ENCODE assay signal across 8 mouse cellular contexts in genomic region chr15:96286935-96287292, GRCm38 (mm10). TPM values are rescaled to one million over a fixed set of nuclear protein-coding genes. Genes with fewer than 3 reads are reported as not detected.
DNase-seq lines count a peak whose midpoint lies in the region; ATAC-seq and TF ChIP-seq lines count a peak whose summit lies in the region.

No protein-coding gene starts in this region.

- H3K9me3 ChIP-seq in embryonic facial prominence, embryonic 11.5 days (replicated peaks; ENCODE audit: control insufficient read depth, low read length) = no peaks in the 10 kb centered on the region
- no peaks in the 10 kb centered on the region for H3K9me3 ChIP-seq in hindbrain, embryonic 16.5 days (ENCODE audit: control insufficient read depth, low read length)
- H3K9me3 ChIP-seq in midbrain, postnatal 0 days (ENCODE audit: low read length) = no peaks in the 10 kb centered on the region

- H3K79me2 ChIP-seq in liver, adult 2 months (ENCODE audit: control insufficient read depth, insufficient read depth, low read length) = peaks cover 3% of the 10 kb centered on the region; the same call in 1 of the 2 replicates

- TF ChIP-seq POLR2A in liver, adult 2 months (IDR thresholded peaks at IDR 0.05; ENCODE audit: extremely low read depth, insufficient read depth, low read length) = no peak

- H3K9ac ChIP-seq in liver, adult 2 months (ENCODE audit: low read depth, low read length) = peak overlapping the region; percentile 100
- peak overlapping the region; percentile 100 for H3K9ac ChIP-seq in embryonic facial prominence, embryonic 11.5 days (replicated peaks; ENCODE audit: low read length)
- H3K9ac ChIP-seq in hindbrain, embryonic 16.5 days (ENCODE audit: low read depth, low read length) = peak overlapping the region; percentile 100
- H3K9ac ChIP-seq in midbrain, postnatal 0 days (replicated peaks; ENCODE audit: low read length, poor library complexity, severe bottlenecking) = peak overlapping the region; percentile 97

- peaks cover 12% of the 10 kb centered on the region for H3K4me1 ChIP-seq in liver, adult 2 months (ENCODE audit: control insufficient read depth, insufficient read depth, low read length)
- H3K4me1 ChIP-seq in embryonic facial prominence, embryonic 11.5 days (ENCODE audit: control insufficient read depth, insufficient read depth, low read length) = no peaks in the 10 kb centered on the region
- H3K4me1 ChIP-seq in hindbrain, embryonic 16.5 days (ENCODE audit: control insufficient read depth, insufficient read depth, low read depth, low read length) = peaks cover 18% of the 10 kb centered on the region
- H3K4me1 ChIP-seq in midbrain, postnatal 0 days (ENCODE audit: insufficient read depth, low read length) = peaks cover 2% of the 10 kb centered on the region; the same call in 1 of the 2 replicates

- peak overlapping the region; percentile 80 for H3K4me2 ChIP-seq in embryonic facial prominence, embryonic 11.5 days (ENCODE audit: low read depth, low read length)
- H3K4me2 ChIP-seq in hindbrain, embryonic 16.5 days (ENCODE audit: low read length) = peak overlapping the region; percentile 74
- peak overlapping the region; percentile 85 for H3K4me2 ChIP-seq in midbrain, postnatal 0 days (ENCODE audit: low read depth, low read length, poor library complexity, severe bottlenecking)

- no peaks in the 10 kb centered on the region for H3K36me3 ChIP-seq in liver, adult 2 months (ENCODE audit: control insufficient read depth, insufficient read depth, low read length)
- no peaks in the 10 kb centered on the region for H3K36me3 ChIP-seq in embryonic facial prominence, embryonic 11.5 days (replicated peaks; ENCODE audit: control insufficient read depth, insufficient read depth, low read depth, low read length)
- H3K36me3 ChIP-seq in hindbrain, embryonic 16.5 days (ENCODE audit: control insufficient read depth, insufficient read depth, low read length) = no peaks in the 10 kb centered on the region
- H3K36me3 ChIP-seq in midbrain, postnatal 0 days (ENCODE audit: insufficient read depth, low read length) = no peaks in the 10 kb centered on the region

- ATAC-seq in embryonic facial prominence, embryonic 11.5 days (replicated peaks; ENCODE audit: insufficient number of reproducible peaks, low FRiP score, low TSS enrichment, low read depth) = no peak
- peak; percentile 48 for ATAC-seq in hindbrain, embryonic 16.5 days
- ATAC-seq in midbrain, postnatal 0 days (ENCODE audit: low FRiP score) = peak; percentile 52

- TF ChIP-seq CTCF in liver, adult 2 months (IDR thresholded peaks at IDR 0.05; ENCODE audit: low read depth, low read length) = no peak
- TF ChIP-seq CTCF in midbrain, postnatal 0 days (IDR thresholded peaks at IDR 0.05) = no peak

- no peak for DNase-seq in liver, adult 2 months (ENCODE audit: extremely low read depth, low read depth, low spot score)
- no peak for DNase-seq in liver
- DNase-seq in embryonic facial prominence, embryonic 11.5 days (ENCODE audit: low spot score) = no peak
- no peak for DNase-seq in midbrain, postnatal 0 days (ENCODE audit: low spot score)
- DNase-seq in ovary, postnatal 14 days (ENCODE audit: low spot score) = no peak
- no peak for DNase-seq in layer of hippocampus, adult 18-20 months (ENCODE audit: low spot score in 2 of 2)
- no peak for DNase-seq in retina, postnatal 1 day

- 2% methylated on average over 58 of the region's 63 CpGs for WGBS in liver, adult 2 months
- under 1% methylated on average over 37 of the region's 63 CpGs for WGBS in embryonic facial prominence, embryonic 11.5 days
- under 1% methylated on average over 26 of the region's 63 CpGs for WGBS in hindbrain, embryonic 16.5 days
- under 1% methylated on average over 36 of the region's 63 CpGs for WGBS in midbrain, postnatal 0 days

- H3K27ac ChIP-seq in liver, adult 2 months (replicated peaks; ENCODE audit: insufficient read depth, low read depth, low read length) = peak overlapping the region; percentile 92
- H3K27ac ChIP-seq in embryonic facial prominence, embryonic 11.5 days (replicated peaks; ENCODE audit: low read depth, low read length) = peak overlapping the region; percentile 100
- H3K27ac ChIP-seq in hindbrain, embryonic 16.5 days (ENCODE audit: low read depth, low read length) = peak overlapping the region; percentile 100
- H3K27ac ChIP-seq in midbrain, postnatal 0 days (ENCODE audit: low read depth, low read length) = peak overlapping the region; percentile 99

- peak overlapping the region; percentile 100 for H3K4me3 ChIP-seq in liver, adult 2 months (ENCODE audit: insufficient read depth, low read depth, low read length)
- H3K4me3 ChIP-seq in embryonic facial prominence, embryonic 11.5 days (ENCODE audit: low read depth, low read length) = peak overlapping the region; percentile 93
- H3K4me3 ChIP-seq in hindbrain, embryonic 16.5 days (ENCODE audit: low read length) = peak overlapping the region; percentile 80
- H3K4me3 ChIP-seq in midbrain, postnatal 0 days (ENCODE audit: low read depth, low read length) = peak overlapping the region; percentile 91

- H3K27me3 ChIP-seq in liver, adult 2 months (ENCODE audit: control insufficient read depth, insufficient read depth, low read length) = no peaks in the 10 kb centered on the region
- no peaks in the 10 kb centered on the region for H3K27me3 ChIP-seq in embryonic facial prominence, embryonic 11.5 days (ENCODE audit: control insufficient read depth, insufficient read depth, low read length)
- H3K27me3 ChIP-seq in hindbrain, embryonic 16.5 days (replicated peaks; ENCODE audit: control insufficient read depth, insufficient read depth, low read length) = no peaks in the 10 kb centered on the region
- H3K27me3 ChIP-seq in midbrain, postnatal 0 days (ENCODE audit: insufficient read depth, low read length) = no peaks in the 10 kb centered on the region

RNA-seq across cellular contexts. Expression of gene Arid2, which starts 0.4 kb away (rescaled TPM):
- total RNA-seq in liver, adult 2 months (2014; rRNA removed) = 10.4 and 12.6 TPM in 2 replicates
- polyA plus RNA-seq in liver, adult 2 months (2012; rRNA removed) = 4.1 and 4.8 TPM in 2 replicates
- polyA plus RNA-seq in embryonic facial prominence, embryonic 11.5 days (2014; fragmentation: Nextera tagmentation; extraction: Ambion mirVana) = 35.5 and 39.3 TPM in 2 replicates
- polyA plus RNA-seq in hindbrain, embryonic 16.5 days (2015; fragmentation: Nextera tagmentation; extraction: Ambion mirVana) = 15.0 and 17.5 TPM in 2 replicates
- total RNA-seq in midbrain, postnatal 0 days (2014; rRNA removed) = 40.8 and 55.6 TPM in 2 replicates
- polyA plus RNA-seq in midbrain, postnatal 0 days (2015; fragmentation: Nextera tagmentation; extraction: Ambion mirVana) = 9.5 and 11.2 TPM in 2 replicates
- 10 to 100 TPM; 33.5 to 34.2 TPM for total RNA-seq in layer of hippocampus, adult 18-20 months (2021)
